Mouse (Mus musculus): Measurements from ENCODE around the gene Nfatc2ip. TPM values are rescaled to one million over a fixed set of nuclear protein-coding genes. Genes with fewer than 3 reads are reported as not detected.

Nfatc2ip gene
- 3.7 TPM for polyA plus RNA-seq (2014; fragmentation: Illumina TruSeq; extraction: RNeasy Lipid Tissue Mini Kit (QIAGEN cat#74804); ENCODE audit: low read depth, low replicate concordance)

DNA sequence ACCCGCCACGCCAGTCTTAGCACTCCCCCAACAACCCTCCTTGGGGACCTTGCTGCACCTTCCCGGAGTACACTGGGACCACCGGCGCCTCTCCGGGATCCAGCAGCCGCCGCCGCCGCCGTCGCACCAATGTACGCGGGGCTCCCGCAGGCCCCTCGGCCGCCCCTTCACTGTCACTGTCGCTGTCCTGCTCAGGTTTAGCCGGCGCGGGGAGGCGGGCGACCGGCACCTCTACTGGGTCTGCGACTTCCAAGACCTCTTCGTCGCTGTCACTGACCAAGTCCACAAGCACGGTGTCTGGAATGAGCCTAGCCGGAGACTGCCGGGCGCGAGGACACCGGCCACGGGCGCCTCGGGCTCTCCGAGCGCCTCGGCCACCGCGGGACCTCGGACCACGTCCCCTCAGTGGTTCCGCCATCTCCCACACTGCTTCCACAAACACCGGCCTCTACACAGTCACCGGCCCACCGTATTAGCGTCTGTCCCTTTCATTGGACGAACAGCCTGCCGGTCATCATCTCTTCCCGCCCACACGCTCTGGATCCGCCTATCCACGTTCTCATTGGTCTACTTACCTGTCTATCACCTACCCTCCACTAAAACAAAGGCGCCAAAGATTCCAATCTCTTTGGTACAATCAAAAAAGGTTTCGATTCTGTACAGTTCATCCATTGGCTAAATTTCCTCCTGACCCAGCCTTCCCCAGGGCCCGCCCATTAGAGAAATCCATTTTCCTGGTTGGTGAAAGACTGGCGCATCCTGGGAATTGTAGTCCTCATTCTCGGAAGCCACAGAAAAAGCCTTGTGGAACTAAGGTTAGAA lies at the start of gene Nfatc2ip:
TSS of gene Nfatc2ip (minus strand) at position 440 of the 822 bp plus-strand sequence.

DNA sequence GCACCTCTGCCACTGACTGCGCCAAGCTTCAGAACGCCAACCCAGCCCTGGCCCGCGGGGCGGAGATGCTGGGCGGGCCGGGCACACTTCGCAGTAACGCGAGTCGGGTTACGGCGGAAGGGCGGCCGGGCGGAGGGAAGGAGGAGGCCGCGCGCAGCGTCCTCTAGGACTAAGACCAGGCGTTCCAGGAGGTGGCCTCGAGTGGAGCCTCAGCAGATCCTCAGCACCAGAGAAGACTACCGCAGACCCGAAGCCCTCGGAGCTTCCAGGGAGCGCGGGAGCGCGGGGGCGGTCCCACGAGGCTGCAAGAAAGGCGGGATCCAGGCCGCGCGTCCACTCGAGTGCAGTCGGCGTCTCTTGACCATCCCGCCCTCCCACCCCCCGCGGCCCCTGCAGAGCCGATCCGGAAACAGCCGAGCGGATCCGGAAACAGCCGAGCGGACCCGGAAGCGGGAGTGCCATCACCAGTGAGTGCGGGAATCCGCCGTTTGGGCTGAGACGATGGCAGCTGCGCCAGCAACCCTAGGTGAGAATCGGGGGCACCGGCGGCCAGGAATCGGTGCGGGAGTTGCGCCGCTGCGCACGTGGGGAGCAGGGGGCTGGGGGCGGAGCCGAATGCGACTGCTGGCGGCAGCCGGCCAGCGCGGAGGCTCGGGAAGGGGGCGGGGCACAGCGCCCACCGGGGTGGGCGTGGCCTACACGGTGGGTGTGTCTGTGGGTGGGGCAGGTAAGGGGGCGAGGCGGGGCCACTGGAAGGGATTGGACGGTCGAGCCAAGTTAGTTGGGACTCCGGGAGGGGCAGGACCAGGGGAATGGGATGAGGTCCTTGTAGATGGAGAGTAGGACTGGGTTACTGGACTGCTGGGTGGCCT lies 32.3 kb upstream of the Nfatc2ip start, which contains the start of gene Rabep2:
TSS of gene Rabep2 (plus strand) at position 129 of the 872 bp plus-strand sequence.

DNA sequence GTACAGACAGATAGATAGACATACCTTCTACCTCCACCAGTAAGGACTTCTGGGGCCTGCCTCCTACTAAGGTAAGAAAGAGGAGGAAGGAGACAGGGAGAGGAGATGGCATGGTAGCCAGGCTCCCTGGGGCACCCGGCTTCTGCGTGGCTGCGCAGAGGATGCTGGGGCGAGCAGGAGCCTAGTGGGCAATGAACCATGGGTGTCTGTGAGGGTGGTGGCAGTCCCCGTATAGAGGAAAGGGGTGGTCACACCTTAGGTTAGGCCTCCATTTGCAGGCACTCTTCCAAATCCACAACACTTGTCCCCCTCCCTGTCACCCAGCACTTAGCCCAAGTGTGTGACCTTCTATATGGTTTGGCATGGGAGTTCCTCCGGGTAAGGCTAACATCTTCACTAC lies 18.2 kb upstream of the Nfatc2ip start, which contains the start of gene Cd19:
TSS of gene Cd19 (minus strand) at position 165 of the 400 bp plus-strand sequence.

GRCm38 (mm10) chr7:126377278-126378158 lies 19.0 kb downstream of the Nfatc2ip start, which contains the start of gene Spns1:
Gene Spns1, minus strand, starts transcription at chr7:126377450.

DNA sequence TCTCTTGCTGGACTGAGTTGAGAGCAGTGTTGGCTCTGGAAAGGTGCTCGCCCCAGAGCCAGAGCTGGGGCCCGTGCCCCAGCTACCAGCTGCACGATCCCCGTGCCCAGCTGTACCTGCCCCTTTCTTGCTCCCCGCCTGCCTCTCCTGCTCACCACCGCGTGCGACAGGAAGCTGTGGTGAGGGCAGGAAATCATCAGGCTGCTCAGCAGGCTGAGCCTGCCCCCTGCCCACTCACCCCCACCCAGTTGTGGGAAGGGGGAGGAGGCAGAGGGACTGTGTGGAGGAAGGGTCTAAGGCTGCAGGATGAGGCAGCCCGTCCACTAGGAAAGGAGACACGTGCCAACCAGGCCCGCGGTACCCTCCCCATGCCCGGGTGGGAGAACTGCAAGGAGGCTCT lies 27.1 kb downstream of the Nfatc2ip start, which contains the start of gene Lat:
TSS of gene Lat (minus strand) at position 178 of the 400 bp plus-strand sequence.

Other genes starting within 250 kb of the Nfatc2ip start
- gene Xpo6, start 196.2 kb downstream of the Nfatc2ip start, polyA plus RNA-seq (2014; fragmentation: Illumina TruSeq; extraction: RNeasy Lipid Tissue Mini Kit (QIAGEN cat#74804); ENCODE audit: low read depth, low replicate concordance), result 19.9 TPM
- 6.4 TPM for gene Sbk1, start 124.1 kb downstream of the Nfatc2ip start, polyA plus RNA-seq (2014; fragmentation: Illumina TruSeq; extraction: RNeasy Lipid Tissue Mini Kit (QIAGEN cat#74804); ENCODE audit: low read depth, low replicate concordance)
- not detected for gene Lat, start 27.2 kb downstream of the Nfatc2ip start, polyA plus RNA-seq (2014; fragmentation: Illumina TruSeq; extraction: RNeasy Lipid Tissue Mini Kit (QIAGEN cat#74804); ENCODE audit: low read depth, low replicate concordance)
- 2.3 TPM for gene Spns1, start 19.3 kb downstream of the Nfatc2ip start, polyA plus RNA-seq (2014; fragmentation: Illumina TruSeq; extraction: RNeasy Lipid Tissue Mini Kit (QIAGEN cat#74804); ENCODE audit: low read depth, low replicate concordance)
- gene Cd19, start 18.2 kb upstream of the Nfatc2ip start, polyA plus RNA-seq (2014; fragmentation: Illumina TruSeq; extraction: RNeasy Lipid Tissue Mini Kit (QIAGEN cat#74804); ENCODE audit: low read depth, low replicate concordance), result not detected
- gene Rabep2, start 32.0 kb upstream of the Nfatc2ip start, polyA plus RNA-seq (2014; fragmentation: Illumina TruSeq; extraction: RNeasy Lipid Tissue Mini Kit (QIAGEN cat#74804); ENCODE audit: low read depth, low replicate concordance), result 0.85 TPM
- not detected for gene Atp2a1, start 66.4 kb upstream of the Nfatc2ip start, polyA plus RNA-seq (2014; fragmentation: Illumina TruSeq; extraction: RNeasy Lipid Tissue Mini Kit (QIAGEN cat#74804); ENCODE audit: low read depth, low replicate concordance)
- gene Sh2b1, start 78.7 kb upstream of the Nfatc2ip start, polyA plus RNA-seq (2014; fragmentation: Illumina TruSeq; extraction: RNeasy Lipid Tissue Mini Kit (QIAGEN cat#74804); ENCODE audit: low read depth, low replicate concordance), result 0.65 TPM
- gene Tufm, start 90.6 kb upstream of the Nfatc2ip start, polyA plus RNA-seq (2014; fragmentation: Illumina TruSeq; extraction: RNeasy Lipid Tissue Mini Kit (QIAGEN cat#74804); ENCODE audit: low read depth, low replicate concordance), result 6.3 TPM
- 17.8 TPM for gene Atxn2l, start 106.7 kb upstream of the Nfatc2ip start, polyA plus RNA-seq (2014; fragmentation: Illumina TruSeq; extraction: RNeasy Lipid Tissue Mini Kit (QIAGEN cat#74804); ENCODE audit: low read depth, low replicate concordance)
- gene Eif3c, start 169.7 kb upstream of the Nfatc2ip start, polyA plus RNA-seq (2014; fragmentation: Illumina TruSeq; extraction: RNeasy Lipid Tissue Mini Kit (QIAGEN cat#74804); ENCODE audit: low read depth, low replicate concordance), result 233 TPM
- gene Apobr, start 188.2 kb upstream of the Nfatc2ip start, polyA plus RNA-seq (2014; fragmentation: Illumina TruSeq; extraction: RNeasy Lipid Tissue Mini Kit (QIAGEN cat#74804); ENCODE audit: low read depth, low replicate concordance), result not detected
- gene Cln3, start 189.1 kb upstream of the Nfatc2ip start, polyA plus RNA-seq (2014; fragmentation: Illumina TruSeq; extraction: RNeasy Lipid Tissue Mini Kit (QIAGEN cat#74804); ENCODE audit: low read depth, low replicate concordance), result 1.7 TPM
- not detected for gene Il27, start 198.2 kb upstream of the Nfatc2ip start, polyA plus RNA-seq (2014; fragmentation: Illumina TruSeq; extraction: RNeasy Lipid Tissue Mini Kit (QIAGEN cat#74804); ENCODE audit: low read depth, low replicate concordance)
- gene Nupr1, start 234.1 kb upstream of the Nfatc2ip start, polyA plus RNA-seq (2014; fragmentation: Illumina TruSeq; extraction: RNeasy Lipid Tissue Mini Kit (QIAGEN cat#74804); ENCODE audit: low read depth, low replicate concordance), result 5.7 TPM